Mouse (Mus musculus) frontal cortex, postnatal 25 days (tissue): ENCODE data around the gene Errfi1.

Experiments used
- DNase-seq, 2 experiments: peaks; one replicate each; pipeline ENCODE4 v3.0.0; 2022; ENCODE audit warnings: low spot score in 2 of 2

Gene Errfi1

DNA sequence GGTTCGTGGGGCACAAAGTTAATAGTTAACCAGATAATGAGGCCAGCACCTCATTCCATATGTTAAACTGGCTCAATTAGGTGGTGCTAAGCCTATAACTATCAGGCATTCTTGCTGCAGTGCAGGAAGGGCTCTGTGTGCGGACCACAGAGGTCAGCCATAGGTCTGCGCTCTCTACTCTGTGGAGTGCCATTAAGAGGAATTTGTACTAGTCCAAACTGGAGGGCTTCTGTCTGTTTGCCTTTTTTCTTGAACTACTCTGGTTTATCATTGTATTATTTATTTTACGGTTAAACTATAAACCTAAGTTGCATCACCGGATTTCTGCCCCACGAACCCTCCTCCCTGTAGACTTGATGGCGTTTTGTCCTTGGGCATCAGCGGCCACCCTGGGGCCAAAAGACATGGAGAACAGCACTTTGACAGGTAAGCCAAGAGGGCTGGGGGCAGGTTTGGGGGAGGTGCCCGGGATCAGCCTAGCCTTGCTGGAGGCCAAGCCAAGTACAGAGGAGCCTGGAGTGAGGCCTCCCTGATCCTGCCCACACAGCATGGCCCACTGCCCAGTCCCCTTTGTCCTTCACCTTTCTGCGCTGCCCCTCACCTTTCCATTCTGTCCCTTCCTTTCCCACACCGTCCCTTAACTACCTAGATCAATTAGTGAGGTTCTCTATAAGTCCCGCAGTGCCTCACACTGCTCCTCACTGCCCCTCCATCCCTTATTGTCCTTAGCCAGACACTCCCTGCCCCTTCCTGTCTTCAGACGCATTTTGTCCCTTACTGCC is at the start of gene Errfi1:
TSS of gene Errfi1 (plus strand) at position 240 of the 782 bp plus-strand sequence.
- DNase-seq = no peak

- DNase-seq = no peak
These were observed 49.5 kb upstream of the Errfi1 start for GRCm38 (mm10) chr4:150804204-150804603.

DNA sequence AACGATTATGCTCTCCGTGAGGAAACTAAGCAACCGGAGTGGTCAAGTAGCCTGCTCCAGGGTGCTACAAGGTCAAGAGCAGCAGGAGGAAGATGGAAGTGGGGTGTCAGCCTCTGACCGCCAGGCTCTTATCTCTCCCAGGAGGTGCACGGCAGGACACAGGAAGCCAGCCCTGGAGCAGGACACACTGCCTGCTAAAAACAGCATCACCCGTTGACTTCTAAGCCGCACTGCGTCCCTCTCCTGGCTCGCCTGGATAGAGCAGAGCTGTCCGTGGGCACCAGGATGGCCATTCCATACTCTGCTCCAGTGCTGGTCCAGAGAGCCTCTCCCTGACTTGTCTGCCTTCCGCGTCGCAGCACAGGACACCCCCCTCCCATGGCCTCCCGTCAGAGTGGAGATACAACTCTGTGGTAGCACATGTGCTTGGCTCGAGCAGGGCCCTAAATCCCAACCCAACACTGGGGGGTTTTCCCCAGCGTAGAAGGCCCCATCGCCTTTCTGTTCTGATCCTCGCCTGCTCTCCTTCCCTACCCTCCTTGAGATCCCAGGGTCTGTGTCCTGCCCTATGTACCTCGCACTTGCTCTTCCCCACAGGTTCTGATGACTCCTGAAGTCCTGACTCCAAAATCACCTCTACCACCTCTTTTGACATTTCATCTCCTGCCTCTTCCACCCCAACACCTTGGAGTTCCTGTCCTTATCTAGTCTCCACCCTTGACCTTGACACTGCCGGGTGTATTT is 45.8 kb upstream of the Errfi1 start:
- DNase-seq = no peak

GRCm38 (mm10) chr4:150808471-150808847 is 45.3 kb upstream of the Errfi1 start:
- DNase-seq = no peak

DNA sequence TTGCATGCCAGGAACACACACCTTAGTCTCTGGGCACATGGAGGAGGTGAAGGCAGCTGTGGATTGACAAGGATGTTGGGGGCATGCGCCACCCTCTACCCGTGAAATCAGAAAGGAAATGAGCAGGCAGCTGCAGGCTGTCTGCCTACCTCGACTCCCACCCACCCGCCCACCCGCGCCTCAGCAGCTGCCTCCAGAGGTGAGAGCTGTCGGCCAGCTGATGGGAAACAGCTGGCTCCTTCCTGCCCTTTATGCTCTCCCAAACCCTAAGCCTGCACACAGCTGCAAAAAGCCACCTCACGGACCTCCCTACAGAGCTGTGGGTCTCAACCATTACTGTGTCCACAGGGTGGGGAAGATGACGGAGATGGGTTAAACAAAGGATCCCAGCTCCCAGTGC is 44.4 kb upstream of the Errfi1 start:
- DNase-seq = no peak

- no peak for DNase-seq
These were observed 38.6 kb upstream of the Errfi1 start for GRCm38 (mm10) chr4:150815144-150815543.

DNA sequence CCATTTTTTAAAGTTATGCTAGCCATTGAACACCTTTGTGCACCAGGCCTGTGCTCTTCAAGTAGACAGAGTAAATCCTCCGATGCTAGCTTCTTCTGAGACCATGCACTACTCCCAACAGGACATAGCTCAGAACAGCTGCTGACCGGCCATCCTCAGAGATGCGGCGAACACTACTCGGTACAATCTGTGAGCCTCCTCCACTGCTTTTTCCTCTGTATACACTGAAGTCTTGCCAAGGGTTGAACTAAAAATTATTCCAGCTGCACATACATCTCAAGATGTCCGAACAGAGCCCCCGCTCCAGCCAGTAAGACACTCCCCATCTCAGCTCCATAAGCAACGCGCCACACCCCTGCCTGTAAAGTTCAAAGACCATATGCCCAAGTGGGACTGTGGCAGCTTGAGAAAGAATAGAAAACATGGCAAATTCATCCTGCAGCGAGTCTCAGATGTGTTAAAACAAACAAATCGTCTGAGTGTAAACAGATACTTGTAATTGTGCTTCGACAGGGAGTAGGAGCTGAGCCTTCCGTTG is 37.2 kb upstream of the Errfi1 start:
- no peak for DNase-seq

DNA sequence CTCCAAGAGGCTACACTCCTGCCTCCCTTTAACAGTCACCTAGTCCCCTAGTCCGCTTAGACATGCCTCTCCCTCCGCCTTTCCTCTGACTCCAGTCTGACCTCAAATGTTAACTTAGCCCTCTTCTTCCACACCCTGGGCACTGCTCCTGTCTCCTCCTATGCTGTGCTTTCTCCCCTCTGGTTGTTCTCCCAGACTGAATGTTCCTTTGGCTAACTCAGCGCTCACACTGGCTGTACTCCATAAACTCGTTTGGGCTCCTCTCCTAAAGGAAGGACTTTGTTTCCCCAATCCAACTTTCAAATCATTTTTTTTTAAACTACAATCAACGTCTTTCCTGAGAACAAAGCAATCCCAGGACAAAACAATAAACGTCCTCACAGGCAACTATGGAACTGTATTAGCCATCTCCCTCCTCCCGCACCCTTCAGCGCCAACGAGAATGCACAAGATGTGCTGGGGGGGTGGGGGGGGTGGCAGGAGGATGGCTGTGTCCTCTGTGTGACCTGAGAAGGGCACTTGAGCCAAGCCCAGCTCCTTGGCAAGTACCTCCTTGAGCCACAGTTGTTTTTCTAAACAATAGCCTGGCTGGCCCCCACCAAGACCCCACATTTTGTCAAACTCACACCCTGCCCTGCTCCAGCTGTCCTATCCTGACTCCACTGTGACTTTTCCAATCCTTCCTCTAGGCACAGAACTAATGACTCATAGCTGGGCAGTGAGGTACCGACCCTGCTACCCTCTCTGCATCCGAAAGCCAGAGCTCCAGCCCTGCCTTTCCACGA is 34.4 kb upstream of the Errfi1 start:
- no peak for DNase-seq

GRCm38 (mm10) chr4:150821381-150821780 is 32.3 kb upstream of the Errfi1 start:
- DNase-seq = no peak

DNA sequence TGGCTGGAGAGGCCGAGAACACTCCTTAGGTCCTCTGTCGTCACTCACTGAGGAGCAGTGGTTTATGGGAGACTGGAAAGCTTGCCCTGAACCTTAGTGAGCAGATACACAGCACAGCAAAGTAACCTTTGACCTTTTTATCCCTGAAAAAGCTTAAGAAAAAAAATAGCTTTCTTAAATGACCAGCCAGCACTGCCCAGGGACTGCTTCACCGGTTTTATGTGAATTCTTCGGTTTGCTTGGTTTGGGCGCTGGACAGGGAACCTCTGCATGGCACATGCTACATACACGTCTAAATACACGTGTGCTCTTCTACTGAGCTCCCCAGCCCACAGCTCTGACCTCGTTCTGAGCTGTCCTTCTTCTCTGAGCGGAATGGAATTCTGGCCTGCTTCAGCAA is 31.1 kb upstream of the Errfi1 start:
- DNase-seq = no peak

- no peak for DNase-seq
These were observed 29.9 kb upstream of the Errfi1 start for GRCm38 (mm10) chr4:150823614-150824480.

DNA sequence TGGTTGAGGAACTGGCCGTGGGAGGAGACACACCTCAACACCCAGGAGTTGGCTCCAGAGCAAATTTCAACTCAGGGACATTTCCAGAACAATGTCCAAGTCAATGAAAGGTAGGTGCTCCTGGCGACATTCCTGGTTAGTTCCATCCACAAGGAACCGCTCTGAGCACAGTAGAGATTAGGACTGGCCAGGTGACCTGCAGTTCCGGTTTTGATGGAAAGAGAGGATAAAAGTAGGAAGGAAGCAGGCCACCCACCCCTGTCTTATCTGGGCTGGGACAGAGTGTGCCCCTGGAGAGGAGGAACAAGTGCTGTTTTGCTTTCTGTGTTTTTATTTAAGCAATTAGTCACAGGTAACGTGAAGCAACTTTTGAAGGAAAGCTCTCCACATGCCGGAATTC is 28.8 kb upstream of the Errfi1 start:
- DNase-seq = no peak

DNA sequence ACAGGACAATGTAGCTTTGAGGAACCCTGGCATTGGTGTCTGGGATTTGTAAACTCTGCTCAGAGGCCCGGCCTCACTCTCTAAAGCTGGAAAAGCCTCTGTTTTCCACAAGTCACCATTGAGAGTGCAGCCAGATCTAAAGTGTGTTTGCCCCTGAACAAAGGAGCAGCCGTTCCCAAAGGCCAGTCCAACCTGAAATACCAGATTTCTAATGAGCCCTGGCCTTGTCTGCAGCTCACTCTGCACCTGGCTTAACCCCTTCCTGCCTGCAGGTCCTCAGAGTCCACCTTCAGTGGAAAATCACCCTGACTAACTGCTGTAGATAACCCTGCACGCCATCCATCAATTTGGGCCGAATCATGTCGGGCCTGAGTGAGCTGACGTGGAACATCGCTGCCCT is 28.2 kb upstream of the Errfi1 start:
- no peak for DNase-seq

DNA sequence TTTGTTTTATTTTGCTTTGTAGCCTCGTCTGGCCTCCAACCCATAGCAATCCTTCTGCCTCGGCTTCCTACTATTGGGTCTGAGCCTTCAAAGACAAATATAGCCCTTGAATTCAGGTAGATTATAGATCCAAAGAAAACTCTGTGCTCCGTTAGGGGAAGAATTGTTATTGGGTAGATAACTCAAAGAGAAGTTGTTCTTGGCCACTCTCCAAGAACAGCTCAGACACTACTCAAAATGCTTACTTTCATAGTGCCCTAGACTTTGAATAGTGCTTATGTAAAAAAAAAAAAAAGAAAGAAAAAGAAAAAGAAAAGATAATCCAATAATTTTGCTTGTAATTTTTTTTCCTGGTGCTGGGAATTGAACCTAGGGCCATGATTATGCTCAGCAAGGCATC is 22.4 kb upstream of the Errfi1 start:
- no peak for DNase-seq

- DNase-seq = no peak
These were observed 21.8 kb upstream of the Errfi1 start for GRCm38 (mm10) chr4:150831941-150832340.

DNA sequence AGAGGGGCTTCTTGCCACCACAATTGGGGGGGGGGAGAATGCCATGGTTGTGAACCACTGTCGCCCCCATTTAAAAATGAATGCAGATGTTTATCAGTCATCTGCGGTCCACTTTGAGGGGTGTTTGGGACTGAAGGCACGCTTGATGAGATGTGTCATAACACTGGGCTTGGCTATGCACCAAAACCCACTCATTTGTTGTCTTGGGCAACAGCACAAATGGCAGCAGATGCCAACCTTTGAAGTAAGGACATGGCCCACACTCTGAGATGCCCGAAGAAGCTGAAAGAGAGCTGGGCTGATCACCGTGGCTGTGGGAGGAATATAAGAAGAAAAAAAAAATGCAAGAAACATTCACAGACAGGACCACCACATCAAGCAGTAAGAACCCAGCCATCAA is 18.6 kb upstream of the Errfi1 start:
- no peak for DNase-seq

DNA sequence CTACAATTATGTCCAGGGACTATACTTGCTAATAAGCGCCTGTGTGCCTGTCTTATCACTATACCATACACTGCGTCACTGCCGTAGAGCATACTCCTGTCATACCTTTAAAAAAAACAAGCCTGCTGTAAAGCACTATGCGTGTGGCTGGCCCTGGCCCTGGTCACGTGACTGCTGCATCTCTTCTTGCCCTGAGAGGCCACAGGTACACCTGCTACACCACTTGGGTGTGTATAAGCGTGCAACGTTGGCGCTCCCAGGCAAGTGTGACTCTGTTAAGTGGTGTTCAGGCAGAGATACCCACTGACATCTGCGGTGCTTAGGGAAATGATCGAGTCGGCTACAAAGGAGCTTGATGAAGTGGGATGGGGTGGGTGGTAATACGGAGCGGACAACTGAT is 17.5 kb upstream of the Errfi1 start:
- no peak for DNase-seq

GRCm38 (mm10) chr4:150836961-150837360 is 16.8 kb upstream of the Errfi1 start:
- no peak for DNase-seq

GRCm38 (mm10) chr4:150837458-150837857 is 16.3 kb upstream of the Errfi1 start:
- DNase-seq = no peak

DNA sequence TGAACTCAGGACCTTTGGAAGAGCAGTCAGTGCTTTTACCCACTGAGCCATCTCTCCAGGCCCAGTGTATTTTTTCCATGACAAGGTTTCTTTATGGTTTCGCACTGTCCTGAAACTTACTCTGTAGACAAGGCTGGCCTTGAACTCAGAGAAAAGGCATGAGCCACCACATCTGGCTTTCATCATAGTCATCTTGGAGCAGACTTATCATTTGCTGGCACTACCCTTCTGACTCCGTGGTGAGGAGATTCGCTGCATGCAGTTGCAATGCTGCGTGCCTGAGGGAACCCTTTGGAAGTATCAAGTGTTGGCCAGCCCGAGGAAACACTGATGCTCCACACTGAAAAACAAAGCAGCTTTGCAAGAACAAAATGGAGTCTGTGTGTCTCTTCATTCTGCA is 11.7 kb upstream of the Errfi1 start:
- DNase-seq = no peak

- no peak for DNase-seq
These were observed 10.5 kb upstream of the Errfi1 start for GRCm38 (mm10) chr4:150843181-150843580.
